Mouse (Mus musculus): ENCODE measurements around the gene Mum1l1. TPM values are rescaled to one million over a fixed set of nuclear protein-coding genes. Genes with fewer than 3 reads are reported as not detected.

Gene Mum1l1
- not detected for total RNA-seq (2023)

GRCm38 (mm10) chrX:139209829-139210225 is at the start of gene Mum1l1:
Gene Mum1l1, plus strand, starts transcription at chrX:139210042.

GRCm38 (mm10) chrX:139178928-139179327 is 30.9 kb upstream of the Mum1l1 start, which contains the start of gene 4933428M09Rik:
Gene 4933428M09Rik, plus strand, starts transcription at chrX:139179228.

Other genes starting within 250 kb of the Mum1l1 start
- gene Serpina7, start 124.8 kb upstream of the Mum1l1 start, total RNA-seq (2023) = not detected
- gene 4930513O06Rik, start 123.8 kb upstream of the Mum1l1 start, total RNA-seq (2023) = not detected
- gene 4933428M09Rik, start 30.8 kb upstream of the Mum1l1 start, total RNA-seq (2023) = not detected
- gene Trap1a, start 123.6 kb downstream of the Mum1l1 start, total RNA-seq (2023) = not detected